Mouse (Mus musculus) kidney, postnatal 36 days (tissue): ENCODE measurements around the gene Krtap16-1.

Experiments
- DNase-seq, 2 experiments: peaks; one replicate each; pipeline ENCODE4 v3.0.0; 2021 to 2022; ENCODE audit warnings: mixed read lengths in 2 of 2

Krtap16-1 gene

DNA sequence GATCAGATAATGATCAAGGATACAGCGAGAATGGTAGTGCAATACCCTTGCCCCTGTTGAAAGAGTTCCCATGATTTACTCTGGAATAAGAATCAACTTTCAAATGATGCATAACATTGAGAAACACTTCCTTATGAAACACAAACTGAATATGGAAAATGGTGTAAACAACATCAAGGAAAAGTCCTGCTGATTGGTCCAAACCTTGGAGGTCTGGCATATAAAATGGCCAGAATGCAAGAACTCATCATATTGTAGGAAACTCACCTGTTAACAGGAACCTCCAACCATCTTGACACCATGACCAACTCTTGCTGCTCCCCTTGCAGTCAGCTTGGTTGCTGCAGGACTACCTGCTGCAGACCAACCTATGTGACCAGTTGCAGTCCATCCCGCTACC is 38.2 kb downstream of the Krtap16-1 start, which contains the start of gene Krtap9-5:
Gene Krtap9-5, plus strand, starts transcription at position 301 of the 400 bp plus-strand sequence.
- no peak for DNase-seq

DNA sequence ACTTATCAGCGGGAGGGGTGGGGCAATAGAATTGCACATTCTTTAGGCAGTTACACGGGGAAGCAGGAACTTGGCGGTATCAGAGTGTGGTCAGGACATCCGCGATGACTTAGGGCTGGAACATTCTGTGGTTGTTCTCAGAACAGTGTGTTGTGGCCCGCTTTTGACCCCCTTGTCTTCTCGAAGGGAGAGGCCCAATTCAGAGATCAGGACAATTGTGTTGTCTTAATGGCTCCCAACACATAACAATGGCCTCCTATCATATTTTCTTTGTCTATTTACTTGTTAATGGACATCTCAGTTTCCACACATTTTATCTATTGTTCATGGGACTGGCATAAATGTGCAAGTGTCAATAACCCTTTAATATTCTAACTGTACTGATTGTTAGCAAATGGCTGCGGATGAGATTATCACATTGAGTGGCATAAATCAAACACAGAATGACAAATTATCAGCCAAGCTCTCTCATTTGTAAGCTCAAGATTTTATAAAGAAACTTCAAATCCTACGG is 48.6 kb downstream of the Krtap16-1 start:
- DNase-seq: no peak

DNA sequence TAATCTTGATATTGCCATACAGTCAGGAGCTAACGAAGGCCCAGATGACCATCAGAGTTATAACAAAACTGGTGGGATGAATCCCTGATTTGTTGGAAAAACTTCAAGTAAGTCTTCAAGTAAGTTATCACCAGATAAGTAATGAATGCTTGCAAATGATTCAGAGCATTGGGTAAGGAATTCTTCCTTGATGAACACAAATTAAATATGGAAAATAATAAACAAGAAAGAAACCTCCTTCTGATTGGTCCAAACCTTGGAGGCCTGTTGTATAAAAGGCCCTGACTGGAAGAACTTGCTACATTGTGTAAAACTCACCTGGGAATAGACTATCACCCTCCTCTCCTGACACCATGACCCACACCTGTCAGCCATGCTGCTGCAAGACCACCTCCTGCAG is 50.4 kb downstream of the Krtap16-1 start, which contains the start of gene Krtap31-2:
Gene Krtap31-2, plus strand, starts transcription at position 301 of the 400 bp plus-strand sequence.
- no peak for DNase-seq
